Mouse (Mus musculus) embryonic fibroblast, embryonic 13.5 days (primary cell): ENCODE data around the gene Zfp358.

Experiments
- CTCF ChIP-seq: IDR thresholded peaks from 2 replicates; pipeline ENCODE4 v1.5.1; 2011; ENCODE audit warnings: mild to moderate bottlenecking, control low read depth, low read length, moderate library complexity, borderline replicate concordance; ENCODE audit not compliant: insufficient read depth
- POLR2A ChIP-seq: IDR thresholded peaks from 2 replicates; pipeline ENCODE4 v1.6.1; 2011; ENCODE audit warnings: low read depth, mild to moderate bottlenecking, control low read depth, low read length, moderate library complexity

DNA sequence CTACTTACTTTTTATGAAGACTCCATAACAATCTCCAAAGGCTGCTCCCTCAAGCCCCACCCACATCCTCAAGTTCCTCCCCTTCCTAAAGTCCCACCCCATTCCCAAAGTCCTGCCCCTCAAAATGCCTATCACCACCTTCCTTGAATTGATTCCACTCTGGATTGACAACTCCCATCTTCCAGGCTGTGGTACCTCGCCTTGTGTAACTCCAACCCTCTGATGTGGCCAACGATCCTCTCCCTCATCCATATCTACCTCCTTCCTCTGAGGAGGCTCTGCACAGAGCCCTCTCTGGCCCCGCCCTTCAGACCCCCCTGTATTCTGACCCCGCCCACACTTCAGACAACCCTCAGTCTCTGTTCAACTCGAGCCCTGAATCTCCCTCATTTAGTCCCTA, 7.7 kb upstream of the Zfp358 start:
- TF ChIP-seq CTCF (no peak), POLR2A (no peak)
